Comparison of ENCODE assay signal across 24 mouse cellular contexts in the genomic region with DNA sequence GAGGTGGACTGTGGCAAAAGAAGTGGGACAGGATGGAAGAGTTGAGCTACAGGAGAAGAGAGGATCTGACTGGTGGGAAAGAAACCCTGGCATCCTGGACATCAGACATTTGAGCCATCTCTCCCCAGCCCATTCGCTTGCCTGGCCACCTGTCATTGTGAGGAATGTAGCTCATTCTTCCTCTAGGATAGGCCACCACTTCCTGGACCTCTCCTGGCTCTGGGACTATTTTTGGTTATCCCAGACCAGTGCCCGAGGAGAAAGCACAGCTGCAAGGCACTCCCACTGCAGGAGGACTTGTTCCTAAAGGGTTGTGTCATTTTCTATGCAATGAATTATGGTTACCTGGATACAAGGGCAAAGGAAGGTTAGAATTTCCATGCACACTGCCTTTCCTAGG.
DNase-seq lines count a peak whose midpoint lies in the region; ATAC-seq and TF ChIP-seq lines count a peak whose summit lies in the region.
"Had no signal": no experiment of that assay in that cellular context is flagged by ENCODE, and none has a peak within 500 bp of the region (broad histone marks: within the 10 kb centered on the region; RNA-seq: fewer than 3 reads in every experiment).

No protein-coding gene starts in this region.

- peak; percentile 51; the same call in 1 of the 2 replicates for ATAC-seq in embryonic facial prominence, embryonic 15.5 days (ENCODE audit: insufficient number of reproducible peaks, low FRiP score, low TSS enrichment, low read depth)
- ATAC-seq: CD4-positive, CD25-positive, alpha-beta regulatory T cell, adult 4 months; forebrain, embryonic 15.5 days; hindbrain, embryonic 16.5 days; intestine, embryonic 15.5 days had no signal

- H3K4me3 ChIP-seq in kidney, adult 2 months (ENCODE audit: insufficient read depth, low read depth, low read length), result no peak overlapping the region
- no peak overlapping the region for H3K4me3 ChIP-seq in embryonic facial prominence, embryonic 15.5 days (replicated peaks)
- H3K4me3 ChIP-seq: erythroblast, embryonic 14.5 days; forebrain, embryonic 12.5 days; forebrain, embryonic 15.5 days; hindbrain, embryonic 10.5 days; hindbrain, embryonic 13.5 days; intestine, embryonic 15.5 days had no signal

- no peak for TF ChIP-seq POLR2A in kidney, adult 2 months (IDR thresholded peaks at IDR 0.05; ENCODE audit: low read depth, low read length)

- H3K36me3 ChIP-seq in kidney, adult 2 months (ENCODE audit: control insufficient read depth, insufficient read depth, low read length), result no peaks in the 10 kb centered on the region
- no peaks in the 10 kb centered on the region for H3K36me3 ChIP-seq in embryonic facial prominence, embryonic 15.5 days
- H3K36me3 ChIP-seq: forebrain, embryonic 12.5 days; forebrain, embryonic 15.5 days; hindbrain, embryonic 10.5 days; hindbrain, embryonic 13.5 days; intestine, embryonic 15.5 days had no signal

- TF ChIP-seq CTCF in kidney, adult 2 months (conservative IDR thresholded peaks at IDR 0.05; ENCODE audit: insufficient read depth, insufficient read length, low read depth, low read length), result no peak

- no peak overlapping the region for H3K9ac ChIP-seq in embryonic facial prominence, embryonic 15.5 days
- H3K9ac ChIP-seq: forebrain, embryonic 12.5 days; forebrain, embryonic 15.5 days; hindbrain, embryonic 13.5 days; intestine, embryonic 15.5 days had no signal

- H3K9me3 ChIP-seq in embryonic facial prominence, embryonic 15.5 days (replicated peaks), result no peaks in the 10 kb centered on the region
- H3K9me3 ChIP-seq: forebrain, embryonic 12.5 days; forebrain, embryonic 15.5 days; hindbrain, embryonic 10.5 days; hindbrain, embryonic 13.5 days; intestine, embryonic 15.5 days had no signal

- H3K27ac ChIP-seq in kidney, adult 2 months (ENCODE audit: insufficient read depth, low read depth, low read length), result no peak overlapping the region
- no peak overlapping the region for H3K27ac ChIP-seq in embryonic facial prominence, embryonic 15.5 days (replicated peaks)
- H3K27ac ChIP-seq: forebrain, embryonic 12.5 days; forebrain, embryonic 15.5 days; hindbrain, embryonic 10.5 days; hindbrain, embryonic 13.5 days; intestine, embryonic 15.5 days had no signal

- peak; percentile 83 for DNase-seq in heart, adult 11 months
- DNase-seq in heart, adult 8-10 months (ENCODE audit: low spot score), result no peak
- DNase-seq in kidney, adult 2 months, result peak; percentile 17
- DNase-seq in kidney, postnatal 10 days, result no peak
- no peak for DNase-seq in cerebellum, adult 11 months
- DNase-seq: adrenal gland, adult 2 months; adrenal gland, postnatal 14 days; B cell, adult 2 months; cerebellum, adult 11-12 months; cerebellum, adult 8-10 months; cerebellum, postnatal 10 days; cerebellum, postnatal 36 days; embryo, embryonic 11 days; gastrocnemius, postnatal 25 days; kidney, adult 11 months had no signal

- 47% methylated on average over 2 of the region's 2 CpGs for WGBS in kidney, adult 2 months
- WGBS in embryonic facial prominence, embryonic 15.5 days, result 67% methylated on average over 2 of the region's 2 CpGs

- no peak overlapping the region for H3K4me2 ChIP-seq in embryonic facial prominence, embryonic 15.5 days (replicated peaks)
- H3K4me2 ChIP-seq: forebrain, embryonic 12.5 days; forebrain, embryonic 15.5 days; hindbrain, embryonic 13.5 days; intestine, embryonic 15.5 days had no signal

- no peaks in the 10 kb centered on the region for H3K27me3 ChIP-seq in kidney, adult 2 months (replicated peaks; ENCODE audit: control insufficient read depth, insufficient read depth, low read length)
- H3K27me3 ChIP-seq in embryonic facial prominence, embryonic 15.5 days, result no peaks in the 10 kb centered on the region
- H3K27me3 ChIP-seq: forebrain, embryonic 12.5 days; forebrain, embryonic 15.5 days; hindbrain, embryonic 13.5 days; intestine, embryonic 15.5 days had no signal

- H3K4me1 ChIP-seq in kidney, adult 2 months (ENCODE audit: control insufficient read depth, insufficient read depth, low read length), result no peaks in the 10 kb centered on the region
- no peaks in the 10 kb centered on the region for H3K4me1 ChIP-seq in embryonic facial prominence, embryonic 15.5 days
- H3K4me1 ChIP-seq: forebrain, embryonic 15.5 days; hindbrain, embryonic 13.5 days; intestine, embryonic 15.5 days had no signal

Comparison
In these comparisons a context has a peak if more than half of its experiments do, and no peak if none do; other contexts are left out.
1. DNase-seq: peak in heart, adult 11 months (single experiment) and kidney, adult 2 months (single experiment); none in heart, adult 8-10 months (single experiment), kidney, postnatal 10 days (single experiment) and cerebellum, adult 11 months (single experiment).